Mouse (Mus musculus) kidney, adult 18-20 months (tissue): Measurements from ENCODE around the gene Oaz1.
"Not testable (repeated sequence)": the region's sequence is repeated elsewhere in the genome, so short reads cannot be mapped to it uniquely, and the experiment has no call there.

Experiments used
- DNase-seq: peaks from one replicate; pipeline ENCODE4 v3.0.0; 2021

Gene Oaz1

GRCm38 (mm10) chr10:80824827-80825226 lies 1.6 kb upstream of the Oaz1 start:
- no peak for DNase-seq

- no peak for DNase-seq
Observed at GRCm38 (mm10) chr10:80827063-80827869, 810 bp downstream of the Oaz1 start.

- DNase-seq: no peak
Observed at GRCm38 (mm10) chr10:80827870-80828420, 1.5 kb downstream of the Oaz1 start.

GRCm38 (mm10) chr10:80828587-80828986 lies 2.1 kb downstream of the Oaz1 start:
- DNase-seq: not testable (repeated sequence)

GRCm38 (mm10) chr10:80829359-80830278 lies 3.2 kb downstream of the Oaz1 start:
- DNase-seq: no peak

- peak; percentile 77 for DNase-seq
Observed at GRCm38 (mm10) chr10:80831136-80831535, 4.7 kb downstream of the Oaz1 start.

- no peak for DNase-seq
Observed at GRCm38 (mm10) chr10:80832818-80833217, 6.4 kb downstream of the Oaz1 start.

GRCm38 (mm10) chr10:80835617-80836016 lies 9.2 kb downstream of the Oaz1 start:
- no peak for DNase-seq

- DNase-seq: no peak
Observed at GRCm38 (mm10) chr10:80836949-80837379, 10.5 kb downstream of the Oaz1 start.

GRCm38 (mm10) chr10:80837827-80838226 lies 11.4 kb downstream of the Oaz1 start:
- DNase-seq: no peak

GRCm38 (mm10) chr10:80838346-80838912 lies 12.0 kb downstream of the Oaz1 start:
- no peak for DNase-seq

GRCm38 (mm10) chr10:80839848-80840247 lies 13.4 kb downstream of the Oaz1 start:
- DNase-seq: no peak

- DNase-seq: no peak
Observed at GRCm38 (mm10) chr10:80841685-80842084, 15.2 kb downstream of the Oaz1 start.

GRCm38 (mm10) chr10:80842334-80842733 lies 15.9 kb downstream of the Oaz1 start:
- no peak for DNase-seq

GRCm38 (mm10) chr10:80843087-80843930 lies 16.9 kb downstream of the Oaz1 start:
- no peak for DNase-seq

GRCm38 (mm10) chr10:80843931-80844547 lies 17.6 kb downstream of the Oaz1 start, which contains the start of gene Lingo3:
Lingo3 (minus strand) TSS chr10:80844039.
- DNase-seq: no peak

GRCm38 (mm10) chr10:80845055-80845693 lies 18.7 kb downstream of the Oaz1 start:
- DNase-seq: no peak

GRCm38 (mm10) chr10:80845732-80846131 lies 19.3 kb downstream of the Oaz1 start:
- no peak for DNase-seq

- DNase-seq: no peak
Observed at GRCm38 (mm10) chr10:80848571-80848970, 22.1 kb downstream of the Oaz1 start.

- DNase-seq: peak; percentile 97
Observed at GRCm38 (mm10) chr10:80854913-80855748, 28.7 kb downstream of the Oaz1 start, which contains the start of the genes Lsm7 and Sppl2b. Lsm7 (minus strand) TSS chr10:80855209. Sppl2b (plus strand) TSS chr10:80855275.
